Mouse (Mus musculus) liver, adult 2 months (tissue): ENCODE results near the gene Arhgap8.

Experiments
- CTCF ChIP-seq: fragments of 200-500 bp; IDR thresholded peaks from 2 replicates; pipeline ENCODE4 v1.5.1; 2011; ENCODE audit warnings: low read depth, low read length, control low read depth
- POLR2A ChIP-seq: fragments of 200-500 bp; IDR thresholded peaks from 2 replicates; pipeline ENCODE4 v1.6.1; 2011; ENCODE audit warnings: low read length, control low read depth; ENCODE audit not compliant: insufficient read depth; ENCODE audit errors: extremely low read depth

- TF ChIP-seq CTCF (no peak), POLR2A (no peak)
These were observed 23.5 kb downstream of the Arhgap8 start for GRCm38 (mm10) chr15:84743347-84743746.
